Mouse (Mus musculus) ovary, adult 2 months (tissue): ENCODE results near the gene Gm8879. TPM values are rescaled to one million over a fixed set of nuclear protein-coding genes. Genes with fewer than 3 reads are reported as not detected.

Experiments
- polyA plus RNA-seq: library from polyadenylated mRNA; depleted of rRNA; stranded (reverse); fragments of >200 nt; gene quantifications from 2 replicates; pipeline ENCODE4 v1.2.3, GENCODE M21; 2012; rRNA removed

The Gm8879 gene
- polyA plus RNA-seq = not detected in 2 replicates

GRCm38 (mm10) chr5:11127334-11127733, at the start of gene Gm8879:
Gene Gm8879, plus strand, starts transcription at chr5:11127634.

Other genes starting within 250 kb of the Gm8879 start
- not detected in 2 replicates for gene Gm8871, start 179.8 kb upstream of the Gm8879 start, polyA plus RNA-seq
- gene Gm8857, start 179.8 kb upstream of the Gm8879 start, polyA plus RNA-seq = not detected in 2 replicates
- not detected in 2 replicates for gene Gm5861, start 55.4 kb downstream of the Gm8879 start, polyA plus RNA-seq
- gene Gm8890, start 128.4 kb downstream of the Gm8879 start, polyA plus RNA-seq = not detected in 2 replicates
- gene Speer1, start 213.9 kb downstream of the Gm8879 start, polyA plus RNA-seq = not detected in 2 replicates